26 mouse cellular contexts compared by ENCODE assay signal in the genomic region with DNA sequence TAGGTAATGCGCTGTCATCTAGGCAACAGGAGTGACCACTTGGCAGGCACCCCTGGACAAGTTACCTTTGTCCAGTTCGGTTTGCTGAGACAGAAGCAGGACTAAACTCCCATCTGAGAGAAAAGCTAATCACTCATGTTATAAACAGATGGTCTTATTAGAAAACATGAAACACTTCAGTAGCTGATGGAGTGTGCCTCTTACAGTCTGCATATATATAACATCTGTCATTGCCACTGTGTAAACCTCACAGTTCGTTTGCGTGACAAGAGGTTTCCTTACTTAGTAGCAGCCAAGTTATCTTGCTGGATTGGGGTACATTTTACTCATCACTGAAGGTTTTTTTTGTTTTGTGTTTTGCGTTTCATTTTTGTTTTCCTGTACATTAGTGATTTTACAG.
"Had no signal": no experiment of that assay in that cellular context is flagged by ENCODE, and none has a peak within 500 bp of the region (broad histone marks: within the 10 kb centered on the region; RNA-seq: fewer than 3 reads in every experiment).

No protein-coding gene starts in this region.

- DNase-seq: gastrocnemius, postnatal 14 days; gastrocnemius, postnatal 36 days; heart, adult 11 months; heart, adult 2 months; heart, postnatal 14 days; heart, postnatal 36 days; kidney, adult 11 months; kidney, adult 2 months; kidney, adult 9 months; kidney, postnatal 14 days; kidney, postnatal 36 days; layer of hippocampus, adult 9-11 months; layer of hippocampus, postnatal 36 days; left cerebral cortex, postnatal 4 days; lung, adult 18-20 months had no signal

- H3K9me3 ChIP-seq: heart, embryonic 13.5 days; heart, embryonic 15.5 days; hindbrain, embryonic 15.5 days; kidney, embryonic 15.5 days; limb, embryonic 13.5 days; limb, embryonic 15.5 days; liver, embryonic 12.5 days had no signal

- H3K4me1 ChIP-seq: kidney, embryonic 15.5 days; limb, embryonic 13.5 days; limb, embryonic 15.5 days; liver, embryonic 12.5 days had no signal

- H3K4me3 ChIP-seq: heart, adult 2 months; heart, embryonic 13.5 days; heart, embryonic 15.5 days; hindbrain, embryonic 15.5 days; kidney, embryonic 15.5 days; limb, embryonic 13.5 days; limb, embryonic 15.5 days; liver, embryonic 12.5 days had no signal

- H3K36me3 ChIP-seq: heart, embryonic 13.5 days; heart, embryonic 15.5 days; hindbrain, embryonic 15.5 days; kidney, embryonic 15.5 days; limb, embryonic 13.5 days; limb, embryonic 15.5 days; liver, embryonic 12.5 days had no signal

- H3K27ac ChIP-seq: heart, adult 2 months; heart, embryonic 13.5 days; heart, embryonic 15.5 days; hindbrain, embryonic 15.5 days; kidney, embryonic 15.5 days; kidney, postnatal 0 days; limb, embryonic 13.5 days; limb, embryonic 15.5 days; liver, embryonic 12.5 days; liver, embryonic 14.5 days had no signal

- H3K4me2 ChIP-seq: heart, embryonic 11.5 days; heart, embryonic 13.5 days; heart, embryonic 15.5 days; hindbrain, embryonic 15.5 days; kidney, embryonic 15.5 days; limb, embryonic 13.5 days; limb, embryonic 15.5 days; liver, embryonic 12.5 days had no signal

- ATAC-seq: intestine, embryonic 16.5 days; liver, embryonic 12.5 days had no signal

- H3K9ac ChIP-seq: heart, embryonic 13.5 days; heart, embryonic 15.5 days; hindbrain, embryonic 15.5 days; kidney, embryonic 15.5 days; limb, embryonic 13.5 days; limb, embryonic 15.5 days; liver, embryonic 12.5 days; liver, embryonic 14.5 days had no signal

- H3K27me3 ChIP-seq: heart, embryonic 13.5 days; heart, embryonic 15.5 days; hindbrain, embryonic 15.5 days; kidney, embryonic 15.5 days; limb, embryonic 13.5 days; limb, embryonic 15.5 days; liver, embryonic 12.5 days had no signal
